Mouse (Mus musculus): Measurements from ENCODE around the gene Csf3.
"Not testable (repeated sequence)": the region's sequence is repeated elsewhere in the genome, so short reads cannot be mapped to it uniquely, and the experiment has no call there.

Csf3 gene

GRCm38 (mm10) chr11:98701213-98701670 is at the start of gene Csf3:
Gene Csf3 (plus strand): TSS chr11:98701263.
- DNase-seq (ENCODE audit: low read depth): no peak

DNA sequence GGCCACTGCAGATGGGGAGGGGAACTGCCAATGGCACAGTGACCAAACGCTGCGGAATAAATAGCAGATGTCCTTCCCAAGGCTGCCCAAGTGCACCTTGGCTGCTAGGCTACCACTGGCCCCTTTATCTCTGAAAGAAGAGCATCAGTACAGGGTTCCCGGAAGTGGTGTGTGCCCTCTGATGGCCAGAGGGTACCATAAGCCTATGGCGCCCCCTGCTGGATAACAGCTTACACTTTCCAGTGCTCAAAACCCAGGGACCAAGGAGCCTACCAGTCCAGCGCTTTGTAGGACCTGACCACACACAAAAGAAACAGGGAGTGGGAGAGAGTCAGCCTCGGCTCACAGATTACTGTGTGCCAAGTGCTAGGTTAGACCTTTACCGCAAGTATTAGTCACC is 46.0 kb upstream of the Csf3 start:
- peak; percentile 24 for DNase-seq (ENCODE audit: low read depth)

DNA sequence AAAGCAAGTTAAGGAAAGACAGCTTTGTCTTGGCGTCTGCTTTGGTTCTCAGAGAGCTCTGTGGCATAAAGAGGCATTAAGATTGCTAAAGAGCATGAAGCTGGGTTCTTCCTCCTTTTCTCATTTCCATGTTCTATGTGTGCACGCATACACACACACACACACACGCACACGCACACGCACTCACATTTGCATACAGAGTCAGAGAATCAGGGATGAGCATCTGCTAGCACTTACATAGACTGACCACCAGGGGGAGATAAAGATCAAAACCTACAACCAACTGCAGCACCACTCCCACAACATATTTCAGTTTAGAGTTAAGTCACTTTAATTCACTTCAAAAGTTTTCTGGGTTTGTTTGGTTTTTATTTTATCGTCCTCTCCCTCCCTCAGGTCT is 40.5 kb upstream of the Csf3 start:
- peak; percentile 51 for DNase-seq (ENCODE audit: low read depth)

DNA sequence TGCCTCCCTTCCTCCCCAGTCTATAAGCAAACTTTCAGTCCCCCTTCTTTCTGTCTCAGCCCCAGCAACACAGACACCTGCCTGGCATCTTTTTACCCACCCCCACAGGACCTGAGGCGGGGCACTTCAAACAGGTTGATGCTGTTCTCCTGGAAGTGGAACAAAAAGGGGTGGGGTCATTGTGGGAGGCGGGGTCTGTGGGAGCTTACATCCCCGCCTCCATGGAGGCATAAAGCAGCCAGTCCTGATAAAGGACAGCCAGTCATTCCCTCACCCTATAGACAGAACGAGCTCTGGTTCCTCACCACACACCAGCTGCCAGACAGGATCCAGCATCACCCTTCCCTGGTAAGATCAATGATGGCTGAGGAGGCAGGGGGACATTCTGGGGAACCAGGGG is 37.0 kb upstream of the Csf3 start, which contains the start of gene Gsdma:
Gene Gsdma, plus strand, starts transcription at position 261 of the 400 bp plus-strand sequence.
- no peak for DNase-seq (ENCODE audit: low read depth)

DNA sequence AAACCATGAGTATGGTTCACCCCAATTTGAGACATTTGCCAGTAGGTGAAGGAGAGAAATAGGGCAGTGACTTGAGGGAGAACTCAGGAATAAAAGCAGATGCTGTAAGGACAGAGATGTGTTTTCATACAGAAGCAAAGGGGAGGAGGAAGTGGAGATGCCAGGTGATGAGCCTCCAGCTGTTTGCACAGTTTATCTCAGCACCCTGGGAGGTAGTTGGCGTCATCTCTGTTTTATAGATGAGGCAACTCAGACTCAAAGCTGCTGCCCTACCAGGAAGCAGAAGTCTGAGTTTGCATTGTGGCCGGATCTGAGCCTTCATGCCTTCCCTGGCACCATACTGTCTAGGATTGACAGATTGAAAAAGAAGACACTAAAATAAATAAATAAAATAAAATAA is 32.1 kb upstream of the Csf3 start:
- DNase-seq (ENCODE audit: low read depth): no peak

- no peak for DNase-seq (ENCODE audit: low read depth)
These were observed 29.7 kb upstream of the Csf3 start for GRCm38 (mm10) chr11:98671284-98671815.

DNA sequence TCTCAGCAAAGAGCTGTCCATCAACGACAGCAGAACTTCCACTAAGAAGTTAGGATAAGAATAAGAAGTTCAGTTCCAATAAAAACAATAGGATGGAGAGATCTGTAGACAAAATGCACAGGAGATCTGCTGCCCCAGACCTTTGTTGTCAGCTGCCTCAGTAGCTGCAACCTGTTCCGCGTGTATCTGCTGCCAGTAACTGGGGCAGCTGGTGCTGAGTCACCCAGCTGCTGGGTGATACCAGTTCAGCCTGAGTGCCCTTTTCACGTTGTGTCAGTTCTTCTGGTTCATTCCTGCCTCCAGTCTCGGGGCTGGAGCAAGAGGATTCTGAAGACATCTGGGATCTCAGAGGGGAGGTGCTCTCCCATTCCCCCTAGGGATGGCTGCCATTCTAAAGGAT is 29.2 kb upstream of the Csf3 start:
- no peak for DNase-seq (ENCODE audit: low read depth)

GRCm38 (mm10) chr11:98672482-98672881 is 28.6 kb upstream of the Csf3 start:
- no peak for DNase-seq (ENCODE audit: low read depth)

- DNase-seq (ENCODE audit: low read depth): peak; percentile 34
These were observed 27.9 kb upstream of the Csf3 start for GRCm38 (mm10) chr11:98673136-98673535.

- no peak for DNase-seq (ENCODE audit: low read depth)
These were observed 25.2 kb upstream of the Csf3 start for GRCm38 (mm10) chr11:98675829-98676363.

DNA sequence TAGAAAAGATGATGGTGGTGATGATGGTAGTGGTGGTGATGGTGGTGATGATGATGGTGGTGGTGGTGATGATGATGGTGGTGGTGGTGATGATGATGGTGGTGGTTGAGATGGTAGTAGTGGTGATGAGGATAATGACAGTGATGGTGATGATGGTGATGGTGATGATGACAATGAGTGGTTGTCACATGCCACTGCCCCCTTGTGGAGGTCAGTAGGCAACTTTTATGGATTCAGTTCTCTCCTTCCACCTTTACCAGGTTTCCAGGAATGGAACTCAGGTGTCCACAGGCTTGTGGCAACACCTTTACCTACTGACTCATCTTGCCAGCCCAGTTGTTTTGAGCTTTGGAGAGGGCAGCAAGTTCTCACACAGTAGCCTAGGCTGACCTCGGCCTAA is 21.0 kb upstream of the Csf3 start:
- DNase-seq (ENCODE audit: low read depth): no peak

GRCm38 (mm10) chr11:98680595-98680994 is 20.5 kb upstream of the Csf3 start:
- DNase-seq (ENCODE audit: low read depth): not testable (repeated sequence)

GRCm38 (mm10) chr11:98681186-98681585 is 19.9 kb upstream of the Csf3 start:
- DNase-seq (ENCODE audit: low read depth): no peak

GRCm38 (mm10) chr11:98681786-98682745 is 19.0 kb upstream of the Csf3 start, which contains the start of gene Psmd3:
Gene Psmd3 (plus strand): TSS chr11:98682554.
- DNase-seq (ENCODE audit: low read depth): peak; percentile 97

GRCm38 (mm10) chr11:98682811-98683210 is 18.3 kb upstream of the Csf3 start:
- DNase-seq (ENCODE audit: low read depth): no peak

DNA sequence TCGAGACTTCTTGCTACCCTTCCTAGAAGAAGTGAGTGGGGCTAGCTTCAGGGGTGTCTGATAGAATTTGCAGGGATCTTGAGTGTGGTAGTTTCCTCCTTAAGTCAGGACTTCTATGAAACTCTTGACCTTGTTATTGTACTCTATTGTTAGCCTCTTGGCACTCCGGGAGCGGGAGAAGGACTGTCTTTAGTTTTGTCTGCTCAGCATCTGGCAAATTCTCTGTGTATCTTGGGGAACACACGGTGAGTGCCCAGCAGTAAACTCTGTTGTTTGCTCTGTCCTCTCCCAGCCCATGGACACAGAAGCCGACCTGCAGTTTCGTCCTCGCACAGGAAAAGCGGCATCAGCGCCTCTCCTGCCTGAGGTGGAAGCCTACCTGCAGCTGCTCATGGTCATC is 15.4 kb upstream of the Csf3 start:
- DNase-seq (ENCODE audit: low read depth): no peak

- DNase-seq (ENCODE audit: low read depth): no peak
These were observed 14.1 kb upstream of the Csf3 start for GRCm38 (mm10) chr11:98686976-98687375.

- no peak for DNase-seq (ENCODE audit: low read depth)
These were observed 13.1 kb upstream of the Csf3 start for GRCm38 (mm10) chr11:98688009-98688408.

- DNase-seq (ENCODE audit: low read depth): no peak
These were observed 7.9 kb upstream of the Csf3 start for GRCm38 (mm10) chr11:98693201-98693600.

- DNase-seq (ENCODE audit: low read depth): no peak
These were observed 7.3 kb upstream of the Csf3 start for GRCm38 (mm10) chr11:98693746-98694145.

- DNase-seq (ENCODE audit: low read depth): no peak
These were observed 6.8 kb upstream of the Csf3 start for GRCm38 (mm10) chr11:98694301-98694700.

- DNase-seq (ENCODE audit: low read depth): no peak
These were observed 5.7 kb upstream of the Csf3 start for GRCm38 (mm10) chr11:98695408-98695807.

Data from c-Kit-positive CD71-negative TER-119-negative erythroid progenitor cells, embryonic 14.5 days (primary cell).